Mouse (Mus musculus) hindbrain, embryonic 15.5 days (tissue): ENCODE measurements at regions not wholly inside any gene's neighbourhood (a gene's known extent, or its start where the extent isn't known, plus 50 kb on each side); places are given as distances from the start of the nearest gene placed in this dataset.

Source experiments
- ATAC-seq: fragments of 200-750 bp; cut with Nextera tagmentation; 2 replicates; pipeline ENCODE4 v1.8.0; 2017; ENCODE audit warnings: low read depth, moderate number of reproducible peaks, moderate TSS enrichment; ENCODE audit not compliant: low FRiP score
- H3K27ac ChIP-seq: fragments of 300-500 bp; sonication (generic); replicated peaks from 2 replicates; pipeline ENCODE4 v1.5.1; 2015; ENCODE audit warnings: mild to moderate bottlenecking, inconsistent platforms
- H3K27me3 ChIP-seq: fragments of 300-500 bp; sonication (generic); 2 replicates; pipeline ENCODE4 v1.6.1; 2015; ENCODE audit warnings: control low read depth, inconsistent platforms
- H3K36me3 ChIP-seq: fragments of 300-500 bp; sonication (generic); 2 replicates; pipeline ENCODE4 v1.6.1; 2015; ENCODE audit warnings: control low read depth, inconsistent platforms
- H3K4me1 ChIP-seq: fragments of 300-500 bp; sonication (generic); replicated peaks from 2 replicates; pipeline ENCODE4 v1.6.1; 2015; ENCODE audit warnings: control low read depth, inconsistent platforms
- H3K4me2 ChIP-seq: fragments of 300-500 bp; sonication (generic); 2 replicates; pipeline ENCODE4 v1.6.1; 2015; ENCODE audit warnings: moderate library complexity, mild to moderate bottlenecking, inconsistent platforms
- H3K4me3 ChIP-seq: fragments of 300-500 bp; sonication (generic); 2 replicates; pipeline ENCODE4 v1.5.1; 2015; ENCODE audit warnings: mild to moderate bottlenecking, inconsistent platforms
- H3K9ac ChIP-seq: fragments of 300-500 bp; sonication (generic); 2 replicates; pipeline ENCODE4 v1.6.1; 2015; ENCODE audit warnings: inconsistent platforms
- H3K9me3 ChIP-seq: fragments of 300-500 bp; sonication (generic); 2 replicates; pipeline ENCODE4 v1.6.1; 2016; ENCODE audit warnings: control low read depth, inconsistent platforms
- WGBS: fragments of 180-500 bp; shearing (Covaris S2); methylation state at CpG from one replicate; pipeline ENCODE4 v1.1.7; 2015; 5-methylcytosine and 5-hydroxymethylcytosine counted together

GRCm38 (mm10) chr10:104592009-104592603 is 398.3 kb downstream of the Gm4340 start:
- no peaks in the 10 kb centered on the region for H3K27me3 ChIP-seq
- 85% methylated on average over 3 of the region's 3 CpGs for WGBS
- no peak for ATAC-seq

GRCm38 (mm10) chr10:104595920-104596319 is 402.1 kb downstream of the Gm4340 start:
- 86% methylated on average over 5 of the region's 5 CpGs for WGBS
- Histone ChIP-seq H3K9ac (no peak overlapping the region), H3K27me3 (no peaks in the 10 kb centered on the region), H3K4me1 (no peaks in the 10 kb centered on the region), H3K4me3 (no peak overlapping the region), H3K4me2 (no peak overlapping the region), H3K9me3 (no peaks in the 10 kb centered on the region), H3K27ac (no peak overlapping the region), H3K36me3 (no peaks in the 10 kb centered on the region)
- no peak for ATAC-seq

More at GRCm38 (mm10) chr10:104592009-104592603, 398.3 kb downstream of the Gm4340 start:
- H3K4me1 ChIP-seq, result no peaks in the 10 kb centered on the region
- no peak overlapping the region for H3K9ac ChIP-seq
- no peak overlapping the region for H3K4me2 ChIP-seq
- 0 out of 2 replicates have a peak, but pooled peaks cover 3% of the 10 kb centered on the region for H3K9me3 ChIP-seq
- no peaks in the 10 kb centered on the region for H3K36me3 ChIP-seq
- no peak overlapping the region for H3K27ac ChIP-seq
- H3K4me3 ChIP-seq, result no peak overlapping the region

- WGBS, result 69% methylated on average over 1 of the region's 1 CpGs
- ATAC-seq, result no peak
- no peaks in the 10 kb centered on the region for H3K36me3 ChIP-seq
- H3K27me3 ChIP-seq, result no peaks in the 10 kb centered on the region
- no peaks in the 10 kb centered on the region for H3K9me3 ChIP-seq
- no peak overlapping the region for H3K27ac ChIP-seq
- no peak overlapping the region for H3K9ac ChIP-seq
- H3K4me1 ChIP-seq, result no peaks in the 10 kb centered on the region
- H3K4me3 ChIP-seq, result no peak overlapping the region
- no peak overlapping the region for H3K4me2 ChIP-seq
These were observed 433.8 kb downstream of the Gm4340 start for GRCm38 (mm10) chr10:104627629-104628028.

GRCm38 (mm10) chr10:104651020-104651419 is 457.2 kb downstream of the Gm4340 start:
- H3K27ac ChIP-seq, result no peak overlapping the region
- WGBS, result 89% methylated on average over 8 of the region's 8 CpGs

GRCm38 (mm10) chr10:104660298-104660697 is 466.5 kb downstream of the Gm4340 start:
- Histone ChIP-seq H3K27ac (no peak overlapping the region), H3K9ac (no peak overlapping the region)
- WGBS, result 44% methylated on average over 7 of the region's 7 CpGs

More at GRCm38 (mm10) chr10:104651020-104651419, 457.2 kb downstream of the Gm4340 start:
- ATAC-seq, result no peak
- Histone ChIP-seq H3K27me3 (no peaks in the 10 kb centered on the region), H3K4me3 (no peak overlapping the region), H3K4me2 (no peak overlapping the region), H3K4me1 (no peaks in the 10 kb centered on the region), H3K9me3 (no peaks in the 10 kb centered on the region), H3K9ac (no peak overlapping the region), H3K36me3 (no peaks in the 10 kb centered on the region)

GRCm38 (mm10) chr10:104661672-104662071 is 467.8 kb downstream of the Gm4340 start:
- H3K9ac ChIP-seq, result no peak overlapping the region
- no peaks in the 10 kb centered on the region for H3K27me3 ChIP-seq
- peaks cover 9% of the 10 kb centered on the region for H3K4me1 ChIP-seq
- no peaks in the 10 kb centered on the region for H3K9me3 ChIP-seq
- no peak overlapping the region for H3K4me2 ChIP-seq
- WGBS, result 16% methylated on average over 7 of the region's 7 CpGs
- no peaks in the 10 kb centered on the region for H3K36me3 ChIP-seq
- no peak overlapping the region for H3K27ac ChIP-seq
- peak; percentile 59; the same call in 1 of the 2 replicates for ATAC-seq
- H3K4me3 ChIP-seq, result no peak overlapping the region

More at GRCm38 (mm10) chr10:104660298-104660697, 466.5 kb downstream of the Gm4340 start:
- no peaks in the 10 kb centered on the region for H3K27me3 ChIP-seq
- no peak overlapping the region for H3K4me2 ChIP-seq
- H3K36me3 ChIP-seq, result no peaks in the 10 kb centered on the region
- no peaks in the 10 kb centered on the region for H3K9me3 ChIP-seq
- H3K4me3 ChIP-seq, result no peak overlapping the region
- H3K4me1 ChIP-seq, result peaks cover 9% of the 10 kb centered on the region
- no peak for ATAC-seq

GRCm38 (mm10) chr10:104668286-104668685 is 474.4 kb downstream of the Gm4340 start:
- no peak overlapping the region for H3K27ac ChIP-seq
- H3K36me3 ChIP-seq, result no peaks in the 10 kb centered on the region
- no peaks in the 10 kb centered on the region for H3K27me3 ChIP-seq
- WGBS, result 79% methylated on average over 2 of the region's 2 CpGs
- H3K4me1 ChIP-seq, result no peaks in the 10 kb centered on the region
- no peaks in the 10 kb centered on the region for H3K9me3 ChIP-seq
- no peak for ATAC-seq
- no peak overlapping the region for H3K9ac ChIP-seq
- no peak overlapping the region for H3K4me2 ChIP-seq
- H3K4me3 ChIP-seq, result no peak overlapping the region

- 88% methylated on average over 5 of the region's 5 CpGs for WGBS
- no peaks in the 10 kb centered on the region for H3K9me3 ChIP-seq
- no peak overlapping the region for H3K9ac ChIP-seq
- no peaks in the 10 kb centered on the region for H3K27me3 ChIP-seq
- H3K4me3 ChIP-seq, result no peak overlapping the region
- no peaks in the 10 kb centered on the region for H3K4me1 ChIP-seq
- ATAC-seq, result no peak
- no peaks in the 10 kb centered on the region for H3K36me3 ChIP-seq
- H3K4me2 ChIP-seq, result no peak overlapping the region
- no peak overlapping the region for H3K27ac ChIP-seq
These were observed 491.0 kb downstream of the Gm4340 start for GRCm38 (mm10) chr10:104684717-104685336.

- no peak for ATAC-seq
- Histone ChIP-seq H3K36me3 (no peaks in the 10 kb centered on the region), H3K27me3 (no peaks in the 10 kb centered on the region), H3K4me2 (no peak overlapping the region), H3K4me1 (no peaks in the 10 kb centered on the region), H3K4me3 (no peak overlapping the region), H3K9me3 (no peaks in the 10 kb centered on the region), H3K27ac (no peak overlapping the region), H3K9ac (no peak overlapping the region)
- 52% methylated on average over 3 of the region's 3 CpGs for WGBS
These were observed 492.0 kb downstream of the Gm4340 start for GRCm38 (mm10) chr10:104685857-104686256.

- H3K27ac ChIP-seq, result no peak overlapping the region
- WGBS, result 79% methylated on average over 6 of the region's 6 CpGs
- H3K9ac ChIP-seq, result no peak overlapping the region
- H3K27me3 ChIP-seq, result no peaks in the 10 kb centered on the region
- H3K4me2 ChIP-seq, result no peak overlapping the region
- no peaks in the 10 kb centered on the region for H3K9me3 ChIP-seq
- no peak; the same call in 1 of the 2 replicates for ATAC-seq
- no peak overlapping the region for H3K4me3 ChIP-seq
- H3K4me1 ChIP-seq, result no peaks in the 10 kb centered on the region
- H3K36me3 ChIP-seq, result no peaks in the 10 kb centered on the region
These were observed 492.8 kb downstream of the Gm4340 start for GRCm38 (mm10) chr10:104686669-104687068.

- Histone ChIP-seq H3K36me3 (no peaks in the 10 kb centered on the region), H3K4me3 (no peak overlapping the region), H3K27me3 (no peaks in the 10 kb centered on the region), H3K9ac (no peak overlapping the region), H3K4me2 (no peak overlapping the region), H3K4me1 (no peaks in the 10 kb centered on the region), H3K9me3 (no peaks in the 10 kb centered on the region), H3K27ac (no peak overlapping the region)
- ATAC-seq, result no peak
- 92% methylated on average over 3 of the region's 3 CpGs for WGBS
These were observed 501.1 kb downstream of the Gm4340 start for GRCm38 (mm10) chr10:104694974-104695373.

- H3K4me1 ChIP-seq, result no peaks in the 10 kb centered on the region
- no peak overlapping the region for H3K4me2 ChIP-seq
- H3K9me3 ChIP-seq, result no peaks in the 10 kb centered on the region
- H3K27me3 ChIP-seq, result no peaks in the 10 kb centered on the region
- H3K9ac ChIP-seq, result no peak overlapping the region
- H3K4me3 ChIP-seq, result no peak overlapping the region
- H3K36me3 ChIP-seq, result no peaks in the 10 kb centered on the region
- ATAC-seq, result no peak
- H3K27ac ChIP-seq, result no peak overlapping the region
These were observed 515.1 kb downstream of the Gm4340 start for GRCm38 (mm10) chr10:104708926-104709325.
